Mouse (Mus musculus) liver, postnatal 0 days (tissue): ENCODE data around the gene Rad9b. TPM values are rescaled to one million over a fixed set of nuclear protein-coding genes. Genes with fewer than 3 reads are reported as not detected.

Source experiments
- ATAC-seq: fragments of 200-750 bp; cut with Nextera tagmentation; 2 replicates; pipeline ENCODE4 v1.8.0; 2017; ENCODE audit warnings: mild to moderate bottlenecking, moderate library complexity
- DNase-seq: peaks from one replicate; pipeline ENCODE4 v3.0.0-alpha.2; 2016
- H3K27ac ChIP-seq: fragments of 300-500 bp; sonication (generic); 2 replicates; pipeline ENCODE4 v1.5.1; 2014; ENCODE audit warnings: antibody characterized with exemption, moderate library complexity, mild to moderate bottlenecking, low read depth
- H3K27me3 ChIP-seq: fragments of 300-500 bp; sonication (generic); 2 replicates; pipeline ENCODE4 v1.6.1; 2014; ENCODE audit warnings: low read length, control low read depth, mixed read lengths; ENCODE audit not compliant: insufficient read depth
- H3K36me3 ChIP-seq: fragments of 300-500 bp; sonication (generic); replicated peaks from 2 replicates; pipeline ENCODE4 v1.6.1; 2014; ENCODE audit warnings: mild to moderate bottlenecking, control low read depth, low read length, moderate library complexity, mixed read lengths; ENCODE audit not compliant: insufficient read depth
- H3K4me1 ChIP-seq: fragments of 300-500 bp; sonication (generic); 2 replicates; pipeline ENCODE4 v1.6.1; 2014; ENCODE audit warnings: antibody characterized with exemption, mild to moderate bottlenecking, control low read depth; ENCODE audit not compliant: insufficient read depth
- H3K4me2 ChIP-seq: fragments of 300-500 bp; sonication (generic); 2 replicates; pipeline ENCODE4 v1.6.1; 2014; ENCODE audit warnings: low read depth, mild to moderate bottlenecking, low read length, moderate library complexity, mixed read lengths
- H3K4me3 ChIP-seq: fragments of 300-500 bp; sonication (generic); 2 replicates; pipeline ENCODE4 v1.5.1; 2014; ENCODE audit warnings: low read depth, low read length
- H3K9ac ChIP-seq: fragments of 300-500 bp; sonication (generic); replicated peaks from 2 replicates; pipeline ENCODE4 v1.6.1; 2014; ENCODE audit warnings: mild to moderate bottlenecking, moderate library complexity
- H3K9me3 ChIP-seq: fragments of 300-500 bp; sonication (generic); 2 replicates; pipeline ENCODE4 v1.6.1; 2016; ENCODE audit warnings: mild to moderate bottlenecking, control low read depth, low read length, mixed read lengths
- CTCF ChIP-seq: sonication (generic); IDR thresholded peaks from 2 replicates; pipeline ENCODE4 v1.5.1; 2016; ENCODE audit warnings: antibody characterized with exemption, low read depth
- EP300 ChIP-seq: IDR thresholded peaks from 2 replicates; pipeline ENCODE4 v1.6.1; 2016; ENCODE audit warnings: antibody characterized with exemption, low read depth, mild to moderate bottlenecking
- WGBS: fragments of 180-500 bp; shearing (Covaris S2); extraction: QIAGEN DNeasy Blood & Tissue Kit; methylation state at CpG from one replicate; pipeline ENCODE4 v1.1.7; 2014; ENCODE audit not compliant: insufficient replicate concordance; 5-methylcytosine and 5-hydroxymethylcytosine counted together
- polyA plus RNA-seq: library from polyadenylated mRNA; unstranded; fragments of >200 nt; fragmentation: Nextera tagmentation; extraction: Ambion mirVana; gene quantifications from 2 replicates; pipeline ENCODE4 v1.2.1, GENCODE M21; 2015

The Rad9b gene
- 2.7 and 3.0 TPM in 2 replicates for polyA plus RNA-seq

DNA sequence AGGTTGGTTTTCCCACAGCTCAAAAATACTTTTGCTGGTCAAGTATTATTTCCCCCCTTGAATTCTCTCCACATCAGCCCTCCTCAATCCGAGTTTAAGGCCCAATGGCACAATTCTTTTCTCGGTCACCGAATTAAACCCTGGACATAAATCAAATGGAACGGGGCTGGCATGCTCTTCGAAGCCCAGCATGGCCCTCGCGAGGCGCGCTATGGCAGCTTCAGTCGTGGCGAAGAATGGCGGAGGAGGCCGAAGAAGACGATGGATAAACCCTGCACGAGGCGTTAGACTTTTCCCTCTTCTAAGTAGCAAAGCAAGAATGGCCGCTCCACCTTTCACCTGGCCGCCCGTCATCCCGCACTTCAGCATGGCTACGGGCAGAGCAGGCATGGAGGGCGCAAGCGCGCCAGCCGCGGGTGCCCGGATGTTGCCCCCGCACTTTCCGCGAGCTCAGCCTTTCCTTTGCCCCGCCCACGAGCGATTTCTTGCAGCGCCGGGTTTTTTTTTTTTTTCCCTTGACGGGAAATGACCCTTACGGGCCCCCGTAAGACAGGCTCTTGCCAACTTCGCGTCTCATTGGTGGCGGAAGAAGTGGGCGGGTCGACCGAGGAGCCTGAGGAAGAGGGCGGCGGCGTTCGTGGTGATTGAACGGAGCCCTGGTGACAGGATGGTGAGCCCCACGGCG lies at the start of gene Rad9b, which contains the start of gene Vps29:
Gene Rad9b, minus strand, starts transcription at position 427 of the 685 bp plus-strand sequence.
Gene Vps29, plus strand, starts transcription at position 563 of the 685 bp plus-strand sequence.
- ATAC-seq = peak; percentile 96
- WGBS = 2% methylated on average over 51 of the region's 51 CpGs
- no peak for TF ChIP-seq CTCF
- peak; percentile 85 for TF ChIP-seq EP300

DNA sequence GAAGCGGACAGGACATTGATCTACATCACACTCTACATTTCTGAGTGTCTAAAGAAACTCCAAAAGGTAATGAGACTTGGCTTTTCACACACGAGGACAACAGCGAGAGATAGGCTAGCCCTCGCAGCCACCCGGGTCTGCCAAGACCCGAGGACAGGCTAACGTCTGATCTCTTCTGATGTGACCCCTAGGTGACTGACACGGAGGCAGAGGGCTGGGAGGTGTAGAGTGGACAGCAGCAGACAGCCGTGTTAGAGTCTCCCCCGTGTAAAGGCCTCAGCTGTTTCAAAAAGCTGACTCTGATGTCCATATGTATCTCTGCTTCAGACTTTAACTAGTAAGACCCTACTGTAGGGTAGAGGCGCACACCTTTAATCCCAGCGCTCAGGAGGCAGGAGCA lies 49.3 kb upstream of the Rad9b start:
- no peak for ATAC-seq
- Histone ChIP-seq H3K27ac (no peak overlapping the region), H3K4me3 (no peak overlapping the region), H3K9ac (no peak overlapping the region), H3K9me3 (no peaks in the 10 kb centered on the region), H3K36me3 (peaks cover 77% of the 10 kb centered on the region), H3K27me3 (no peaks in the 10 kb centered on the region), H3K4me1 (peaks cover 9% of the 10 kb centered on the region), H3K4me2 (no peak overlapping the region)
- no peak for DNase-seq
- no peak for TF ChIP-seq EP300
- TF ChIP-seq CTCF = no peak
- 90% methylated on average over 12 of the region's 12 CpGs for WGBS

More for the DNA sequence above, at the start of gene Rad9b, which contains the start of gene Vps29:
- Histone ChIP-seq H3K9me3 (no peaks in the 10 kb centered on the region), H3K4me1 (peaks cover 9% of the 10 kb centered on the region), H3K27me3 (no peaks in the 10 kb centered on the region), H3K9ac (peak within 1 kb of the TSS; percentile 88), H3K27ac (peak within 1 kb of the TSS; percentile 81), H3K4me3 (peak within 1 kb of the TSS; percentile 95), H3K36me3 (no peaks in the 10 kb centered on the region), H3K4me2 (peak within 1 kb of the TSS; percentile 82)
- peak; percentile 100 for DNase-seq

- no peak overlapping the region for H3K27ac ChIP-seq
- no peak overlapping the region for H3K4me2 ChIP-seq
- no peak for TF ChIP-seq EP300
- no peak for TF ChIP-seq CTCF
- no peak for ATAC-seq
- WGBS = 84% methylated on average over 5 of the region's 5 CpGs
- H3K36me3 ChIP-seq = peaks cover 82% of the 10 kb centered on the region
- H3K9me3 ChIP-seq = no peaks in the 10 kb centered on the region
- peaks cover 9% of the 10 kb centered on the region for H3K4me1 ChIP-seq
- no peak overlapping the region for H3K9ac ChIP-seq
- no peaks in the 10 kb centered on the region for H3K27me3 ChIP-seq
- H3K4me3 ChIP-seq = no peak overlapping the region
- DNase-seq = no peak
Observed at GRCm38 (mm10) chr5:122402772-122403171, 48.7 kb upstream of the Rad9b start.

- ATAC-seq (no peak), DNase-seq (no peak)
- H3K4me2 ChIP-seq = no peak overlapping the region
- H3K4me3 ChIP-seq = no peak overlapping the region
- no peak overlapping the region for H3K9ac ChIP-seq
- no peak overlapping the region for H3K27ac ChIP-seq
- H3K9me3 ChIP-seq = no peaks in the 10 kb centered on the region
- no peaks in the 10 kb centered on the region for H3K27me3 ChIP-seq
- no peak for TF ChIP-seq CTCF
- no peak for TF ChIP-seq EP300
- WGBS = 84% methylated on average over 13 of the region's 13 CpGs
- peaks cover 87% of the 10 kb centered on the region for H3K36me3 ChIP-seq
- H3K4me1 ChIP-seq = peaks cover 9% of the 10 kb centered on the region
Observed at GRCm38 (mm10) chr5:122402160-122402559, 48.1 kb upstream of the Rad9b start.

DNA sequence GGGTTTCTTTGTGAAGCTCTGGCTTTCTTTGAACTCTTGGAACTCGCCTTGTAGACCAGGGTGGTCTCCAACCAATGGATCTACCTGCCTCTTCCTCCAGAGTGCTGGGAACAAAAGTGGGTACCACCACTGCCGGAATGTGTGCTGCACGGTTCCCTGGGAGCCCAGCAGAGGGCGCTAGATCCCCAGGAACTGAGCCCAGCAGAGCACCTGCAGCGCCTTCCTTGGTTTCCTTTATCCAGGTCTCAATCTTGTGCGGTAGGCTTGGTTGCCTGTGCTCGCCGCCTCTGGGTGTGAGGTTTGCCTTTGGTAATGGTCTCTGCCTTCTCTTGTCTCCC lies 47.2 kb upstream of the Rad9b start:
- H3K36me3 ChIP-seq = peaks cover 82% of the 10 kb centered on the region
- H3K9ac ChIP-seq = no peak overlapping the region
- H3K9me3 ChIP-seq = no peaks in the 10 kb centered on the region
- ATAC-seq (peak; percentile 33; the same call in 1 of the 2 replicates), DNase-seq (peak; percentile 79)
- H3K4me2 ChIP-seq = no peak overlapping the region
- no peak overlapping the region for H3K27ac ChIP-seq
- 40% methylated on average over 8 of the region's 8 CpGs for WGBS
- no peak for TF ChIP-seq EP300
- TF ChIP-seq CTCF = peak; percentile 96
- peaks cover 9% of the 10 kb centered on the region for H3K4me1 ChIP-seq
- H3K4me3 ChIP-seq = no peak overlapping the region
- no peaks in the 10 kb centered on the region for H3K27me3 ChIP-seq

GRCm38 (mm10) chr5:122400628-122401302 lies 46.7 kb upstream of the Rad9b start:
- H3K27ac ChIP-seq = peak overlapping the region; percentile 1; the same call in 1 of the 2 replicates
- H3K4me2 ChIP-seq = no peak overlapping the region
- H3K9ac ChIP-seq = no peak overlapping the region
- no peak overlapping the region for H3K4me3 ChIP-seq
- H3K9me3 ChIP-seq = no peaks in the 10 kb centered on the region
- H3K4me1 ChIP-seq = peaks cover 9% of the 10 kb centered on the region
- peaks cover 78% of the 10 kb centered on the region for H3K36me3 ChIP-seq
- peak; percentile 16; the same call in 1 of the 2 replicates for ATAC-seq
- no peaks in the 10 kb centered on the region for H3K27me3 ChIP-seq
- no peak for DNase-seq
- WGBS = 70% methylated on average over 18 of the region's 18 CpGs
- TF ChIP-seq EP300 = no peak
- no peak for TF ChIP-seq CTCF
